Mouse (Mus musculus) liver, embryonic 14.5 days (tissue): ENCODE data around the gene Nol12.

Source experiments
- CTCF ChIP-seq: IDR thresholded peaks from 2 replicates; pipeline ENCODE4 v1.5.1; 2016; ENCODE audit warnings: antibody characterized with exemption, low read depth, control low read depth
- EP300 ChIP-seq: IDR thresholded peaks from 2 replicates; pipeline ENCODE4 v1.6.1; 2016; ENCODE audit warnings: antibody characterized with exemption, low read depth

GRCm38 (mm10) chr15:78989152-78990092, 54.7 kb downstream of the Nol12 start:
- TF ChIP-seq CTCF = no peak
- TF ChIP-seq EP300 = no peak
